Mouse (Mus musculus) limb, embryonic 11.5 days (tissue): ENCODE results near the gene Pacsin2. TPM values are rescaled to one million over a fixed set of nuclear protein-coding genes. Genes with fewer than 3 reads are reported as not detected.
"Not testable (repeated sequence)": the region's sequence is repeated elsewhere in the genome, so short reads cannot be mapped to it uniquely, and the experiment has no call there.

ENCODE experiments used
- ATAC-seq: fragments of 200-750 bp; cut with Nextera tagmentation; 2 replicates; pipeline ENCODE4 v1.8.0; 2017; ENCODE audit warnings: low read depth; ENCODE audit not compliant: insufficient number of reproducible peaks, low FRiP score, low TSS enrichment
- DNase-seq: peaks from one replicate; pipeline ENCODE4 v3.0.0-alpha.2; 2015; ENCODE audit warnings: low spot score
- H3K27ac ChIP-seq: fragments of 300-500 bp; sonication (generic); replicated peaks from 2 replicates; pipeline ENCODE4 v1.5.1; 2014; ENCODE audit warnings: low read depth, mild to moderate bottlenecking, low read length
- H3K27me3 ChIP-seq: fragments of 300-500 bp; sonication (generic); 2 replicates; pipeline ENCODE4 v1.6.1; 2014; ENCODE audit warnings: mild to moderate bottlenecking, low read length, mixed read lengths; ENCODE audit not compliant: control insufficient read depth, insufficient read depth
- H3K36me3 ChIP-seq: fragments of 300-500 bp; sonication (generic); 2 replicates; pipeline ENCODE4 v1.6.1; 2014; ENCODE audit warnings: mild to moderate bottlenecking, low read length, moderate library complexity, mixed read lengths; ENCODE audit not compliant: control insufficient read depth, insufficient read depth
- H3K4me1 ChIP-seq: fragments of 300-500 bp; sonication (generic); 2 replicates; pipeline ENCODE4 v1.6.1; 2014; ENCODE audit warnings: low read length, mixed read lengths; ENCODE audit not compliant: control insufficient read depth, insufficient read depth
- H3K4me2 ChIP-seq: fragments of 300-500 bp; sonication (generic); 2 replicates; pipeline ENCODE4 v1.6.1; 2014; ENCODE audit warnings: low read depth, mild to moderate bottlenecking, moderate library complexity; ENCODE audit not compliant: severe bottlenecking
- H3K4me3 ChIP-seq: fragments of 300-500 bp; sonication (generic); 2 replicates; pipeline ENCODE4 v1.5.1; 2014; ENCODE audit warnings: low read depth, low read length
- H3K9ac ChIP-seq: fragments of 300-500 bp; sonication (generic); 2 replicates; pipeline ENCODE4 v1.6.1; 2014; ENCODE audit warnings: mild to moderate bottlenecking, low read length
- H3K9me3 ChIP-seq: fragments of 300-500 bp; sonication (generic); 2 replicates; pipeline ENCODE4 v1.6.1; 2016; ENCODE audit warnings: low read length; ENCODE audit not compliant: control insufficient read depth
- WGBS: fragments of 180-500 bp; shearing (Covaris S2); extraction: QIAGEN DNeasy Blood & Tissue Kit; methylation state at CpG from one replicate; pipeline ENCODE4 v1.1.7; 2014; 5-methylcytosine and 5-hydroxymethylcytosine counted together
- polyA plus RNA-seq: library from polyadenylated mRNA; unstranded; fragments of >200 nt; fragmentation: Nextera tagmentation; extraction: Ambion mirVana; gene quantifications from 2 replicates; pipeline ENCODE4 v1.2.1, GENCODE M21; 2014

The Pacsin2 gene
- polyA plus RNA-seq, 1 experiment from 2014 or later, result 45.4 TPM

- H3K36me3 ChIP-seq, ATAC-seq: not testable (repeated sequence)
- WGBS, result 70% methylated on average over 5 of the region's 5 CpGs
These were observed 103.5 kb downstream of the Pacsin2 start for GRCm38 (mm10) chr15:83360899-83361298.

GRCm38 (mm10) chr15:83360140-83360539, 104.3 kb downstream of the Pacsin2 start:
- Histone ChIP-seq H3K4me1 (no peaks in the 10 kb centered on the region), H3K9me3 (no peaks in the 10 kb centered on the region), H3K9ac (no peak overlapping the region), H3K4me3 (no peak overlapping the region), H3K36me3 (no peaks in the 10 kb centered on the region), H3K4me2 (no peak overlapping the region), H3K27ac (no peak overlapping the region), H3K27me3 (no peaks in the 10 kb centered on the region)
- DNase-seq (no peak), ATAC-seq (no peak)
- WGBS, result 89% methylated on average over 3 of the region's 3 CpGs

More at GRCm38 (mm10) chr15:83360899-83361298, 103.5 kb downstream of the Pacsin2 start:
- not testable (repeated sequence) for H3K27me3 ChIP-seq, DNase-seq, H3K9ac ChIP-seq, H3K4me3 ChIP-seq, H3K27ac ChIP-seq, H3K4me1 ChIP-seq, H3K9me3 ChIP-seq, H3K4me2 ChIP-seq

GRCm38 (mm10) chr15:83358476-83358875, 105.9 kb downstream of the Pacsin2 start:
- DNase-seq, result no peak
- H3K4me2 ChIP-seq, result no peak overlapping the region
- no peak overlapping the region for H3K9ac ChIP-seq
- no peak for ATAC-seq
- H3K27me3 ChIP-seq, result no peaks in the 10 kb centered on the region
- no peaks in the 10 kb centered on the region for H3K4me1 ChIP-seq
- 84% methylated on average over 1 of the region's 1 CpGs for WGBS
- H3K27ac ChIP-seq, result no peak overlapping the region
- no peaks in the 10 kb centered on the region for H3K36me3 ChIP-seq
- no peaks in the 10 kb centered on the region for H3K9me3 ChIP-seq
- no peak overlapping the region for H3K4me3 ChIP-seq

GRCm38 (mm10) chr15:83351546-83351945, 112.9 kb downstream of the Pacsin2 start:
- no peaks in the 10 kb centered on the region for H3K36me3 ChIP-seq
- no peak overlapping the region for H3K4me2 ChIP-seq
- H3K27ac ChIP-seq, result no peak overlapping the region
- H3K9me3 ChIP-seq, result no peaks in the 10 kb centered on the region
- 0 out of 2 replicates have a peak, but pooled peaks cover 6% of the 10 kb centered on the region for H3K4me1 ChIP-seq
- H3K27me3 ChIP-seq, result no peaks in the 10 kb centered on the region
- WGBS, result 84% methylated on average over 4 of the region's 4 CpGs
- no peak for DNase-seq
- ATAC-seq, result no peak
- no peak overlapping the region for H3K4me3 ChIP-seq
- H3K9ac ChIP-seq, result no peak overlapping the region

GRCm38 (mm10) chr15:83350859-83351258, 113.5 kb downstream of the Pacsin2 start:
- Histone ChIP-seq H3K4me2 (peak overlapping the region; percentile 87; the same call in 1 of the 2 replicates), H3K4me3 (no peak overlapping the region), H3K9me3 (no peaks in the 10 kb centered on the region), H3K27ac (no peak overlapping the region), H3K36me3 (no peaks in the 10 kb centered on the region), H3K4me1 (0 out of 2 replicates have a peak, but pooled peaks cover 6% of the 10 kb centered on the region), H3K9ac (peak overlapping the region; percentile 55; the same call in 1 of the 2 replicates), H3K27me3 (no peaks in the 10 kb centered on the region)
- WGBS, result 76% methylated on average over 2 of the region's 2 CpGs
- ATAC-seq (no peak), DNase-seq (no peak)

GRCm38 (mm10) chr15:83349954-83350711, 114.3 kb downstream of the Pacsin2 start, which contains the start of gene Arfgap3:
Gene Arfgap3, minus strand, starts transcription at chr15:83350247.
- under 1% methylated on average over 60 of the region's 60 CpGs for WGBS
- Histone ChIP-seq H3K4me2 (peak within 1 kb of the TSS; percentile 87), H3K4me3 (peak within 1 kb of the TSS; percentile 76), H3K4me1 (0 out of 2 replicates have a peak, but pooled peaks cover 6% of the 10 kb centered on the region), H3K9ac (peak within 1 kb of the TSS; percentile 77), H3K9me3 (no peaks in the 10 kb centered on the region), H3K27me3 (no peaks in the 10 kb centered on the region), H3K27ac (no peak within 1 kb of the TSS), H3K36me3 (no peaks in the 10 kb centered on the region; the same call in 1 of the 2 replicates)
- ATAC-seq, result peak; percentile 89
- peak; percentile 97 for DNase-seq

GRCm38 (mm10) chr15:83349225-83349953, 115.0 kb downstream of the Pacsin2 start:
- Histone ChIP-seq H3K4me1 (0 out of 2 replicates have a peak, but pooled peaks cover 6% of the 10 kb centered on the region), H3K36me3 (no peaks in the 10 kb centered on the region; the same call in 1 of the 2 replicates), H3K9me3 (no peaks in the 10 kb centered on the region), H3K27me3 (no peaks in the 10 kb centered on the region), H3K4me3 (peak overlapping the region; percentile 76), H3K9ac (peak overlapping the region; percentile 77), H3K4me2 (peak overlapping the region; percentile 87), H3K27ac (no peak overlapping the region)
- ATAC-seq (peak; percentile 32; the same call in 1 of the 2 replicates), DNase-seq (no peak)
- WGBS, result 18% methylated on average over 8 of the region's 8 CpGs

- H3K9me3 ChIP-seq, result no peaks in the 10 kb centered on the region
- H3K9ac ChIP-seq, result no peak overlapping the region
- H3K4me1 ChIP-seq, result 0 out of 2 replicates have a peak, but pooled peaks cover 6% of the 10 kb centered on the region
- H3K4me3 ChIP-seq, result peak overlapping the region; percentile 76
- no peak overlapping the region for H3K27ac ChIP-seq
- H3K27me3 ChIP-seq, result no peaks in the 10 kb centered on the region
- no peak for DNase-seq
- peak overlapping the region; percentile 87 for H3K4me2 ChIP-seq
- ATAC-seq, result no peak
- no peaks in the 10 kb centered on the region; the same call in 1 of the 2 replicates for H3K36me3 ChIP-seq
- 57% methylated on average over 4 of the region's 4 CpGs for WGBS
These were observed 115.7 kb downstream of the Pacsin2 start for GRCm38 (mm10) chr15:83348747-83349146.
